Mouse (Mus musculus) embryonic facial prominence, embryonic 13.5 days (tissue): ENCODE data around the gene Pter. TPM values are rescaled to one million over a fixed set of nuclear protein-coding genes. Genes with fewer than 3 reads are reported as not detected.

ENCODE experiments used
- ATAC-seq: fragments of 200-750 bp; cut with Nextera tagmentation; 2 replicates; pipeline ENCODE4 v1.8.0; 2017; ENCODE audit warnings: low read depth; ENCODE audit not compliant: insufficient number of reproducible peaks, insufficient read depth, low FRiP score, low TSS enrichment
- H3K27ac ChIP-seq: fragments of 300-500 bp; sonication (generic); 2 replicates; pipeline ENCODE4 v1.5.1; 2015; ENCODE audit warnings: moderate library complexity, mild to moderate bottlenecking, inconsistent platforms
- H3K27me3 ChIP-seq: fragments of 300-500 bp; sonication (generic); 2 replicates; pipeline ENCODE4 v1.6.1; 2015; ENCODE audit warnings: mild to moderate bottlenecking, inconsistent platforms
- H3K36me3 ChIP-seq: fragments of 300-500 bp; sonication (generic); 2 replicates; pipeline ENCODE4 v1.6.1; 2015; ENCODE audit warnings: mild to moderate bottlenecking, inconsistent platforms
- H3K4me1 ChIP-seq: fragments of 300-500 bp; sonication (generic); 2 replicates; pipeline ENCODE4 v1.6.1; 2015; ENCODE audit warnings: inconsistent platforms
- H3K4me2 ChIP-seq: fragments of 300-500 bp; sonication (generic); 2 replicates; pipeline ENCODE4 v1.6.1; 2015; ENCODE audit warnings: moderate library complexity, mild to moderate bottlenecking, inconsistent platforms
- H3K4me3 ChIP-seq: fragments of 300-500 bp; sonication (generic); 2 replicates; pipeline ENCODE4 v1.5.1; 2015; ENCODE audit warnings: mild to moderate bottlenecking, inconsistent platforms
- H3K9ac ChIP-seq: fragments of 300-500 bp; sonication (generic); 2 replicates; pipeline ENCODE4 v1.6.1; 2015; ENCODE audit warnings: mild to moderate bottlenecking, inconsistent platforms
- H3K9me3 ChIP-seq: fragments of 300-500 bp; sonication (generic); 2 replicates; pipeline ENCODE4 v1.6.1; 2016; ENCODE audit warnings: inconsistent platforms
- WGBS: fragments of 180-500 bp; shearing (Covaris S2); methylation state at CpG from one replicate; pipeline ENCODE4 v1.1.7; 2015; ENCODE audit warnings: mixed read lengths; 5-methylcytosine and 5-hydroxymethylcytosine counted together
- polyA plus RNA-seq: library from polyadenylated mRNA; unstranded; fragments of >200 nt; fragmentation: Nextera tagmentation; extraction: Ambion mirVana; gene quantifications from 2 replicates; pipeline ENCODE4 v1.2.1, GENCODE M21; 2015

Pter gene
- 12.2 and 16.2 TPM in 2 replicates for polyA plus RNA-seq

DNA sequence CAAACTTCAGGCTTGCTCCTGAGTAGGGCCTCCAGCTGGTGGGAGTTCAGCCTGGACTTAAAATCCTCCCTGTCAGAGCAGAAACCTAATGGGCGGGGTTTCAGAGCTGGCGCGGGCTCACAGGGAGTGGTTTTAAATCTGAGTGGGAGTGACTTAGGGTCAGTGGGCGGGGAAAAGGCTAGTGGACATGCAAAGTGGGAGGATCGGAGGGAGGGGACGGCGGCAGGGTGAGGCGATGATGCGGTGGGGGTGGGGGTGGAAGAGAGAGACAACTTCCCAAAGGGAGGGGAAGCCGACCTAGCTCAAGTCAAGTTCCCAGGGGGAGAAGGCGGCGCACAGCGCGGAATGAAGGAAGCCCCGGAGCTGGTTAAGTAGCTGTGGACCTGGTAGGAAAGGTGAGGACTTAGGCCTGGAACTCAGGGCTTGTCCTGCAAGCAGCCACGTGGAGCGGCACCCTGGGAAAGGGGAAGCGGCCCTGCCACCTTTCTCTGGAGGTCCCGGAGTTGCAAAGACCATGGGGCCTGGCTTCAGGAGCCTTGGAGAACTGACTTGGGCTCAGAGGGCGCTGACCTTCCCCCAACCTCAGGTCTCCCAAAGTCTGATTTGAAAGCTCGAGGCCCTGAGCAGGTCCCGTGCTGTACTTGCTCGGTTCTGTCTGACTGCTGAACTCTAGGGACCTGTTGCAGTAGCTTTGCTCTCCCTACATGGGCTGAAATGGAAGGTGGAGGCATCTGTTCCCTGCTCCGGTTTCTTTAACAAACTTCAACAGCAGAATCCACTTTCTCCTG is at the start of gene Pter:
Gene Pter (plus strand): TSS at position 238 of the 788 bp plus-strand sequence.
- Histone ChIP-seq H3K27me3 (no peaks in the 10 kb centered on the region), H3K9ac (peak within 1 kb of the TSS; percentile 80), H3K36me3 (no peaks in the 10 kb centered on the region), H3K4me1 (peaks cover 9% of the 10 kb centered on the region), H3K4me3 (peak within 1 kb of the TSS; percentile 58), H3K9me3 (no peaks in the 10 kb centered on the region), H3K4me2 (peak within 1 kb of the TSS; percentile 87), H3K27ac (peak within 1 kb of the TSS; percentile 87)
- ATAC-seq = peak; percentile 89
- under 1% methylated on average over 24 of the region's 24 CpGs for WGBS

DNA sequence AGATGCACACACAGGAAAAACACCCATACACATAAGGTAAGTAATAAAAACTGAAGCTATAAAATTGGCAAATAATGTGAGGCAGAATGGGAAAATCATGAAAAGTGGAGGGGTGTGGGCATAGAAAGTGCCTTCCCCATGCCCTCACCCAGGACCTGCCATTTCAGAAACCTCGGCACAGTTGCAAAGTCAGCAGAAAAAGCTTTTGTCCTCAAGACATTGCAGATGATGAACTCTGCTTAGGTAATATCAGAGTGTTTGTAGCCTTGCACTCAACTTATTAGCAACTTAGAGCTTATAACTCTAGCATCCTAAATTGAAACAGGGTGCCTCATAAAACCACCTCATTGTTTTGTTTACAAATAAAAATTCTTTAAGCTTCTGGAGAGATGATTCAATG is 49.6 kb upstream of the Pter start:
- ATAC-seq = no peak
- Histone ChIP-seq H3K27me3 (no peaks in the 10 kb centered on the region), H3K27ac (no peak overlapping the region), H3K4me1 (no peaks in the 10 kb centered on the region), H3K9ac (no peak overlapping the region), H3K4me3 (no peak overlapping the region), H3K9me3 (no peaks in the 10 kb centered on the region), H3K36me3 (no peaks in the 10 kb centered on the region), H3K4me2 (no peak overlapping the region)
- WGBS = 56% methylated on average over 1 of the region's 1 CpGs

- no peak overlapping the region for H3K9ac ChIP-seq
- H3K9me3 ChIP-seq = no peaks in the 10 kb centered on the region
- no peak overlapping the region for H3K4me3 ChIP-seq
- H3K27me3 ChIP-seq = no peaks in the 10 kb centered on the region
- H3K4me2 ChIP-seq = no peak overlapping the region
- 72% methylated on average over 2 of the region's 2 CpGs for WGBS
- no peaks in the 10 kb centered on the region for H3K36me3 ChIP-seq
- H3K27ac ChIP-seq = no peak overlapping the region
- no peak for ATAC-seq
- no peaks in the 10 kb centered on the region for H3K4me1 ChIP-seq
These were observed 44.3 kb upstream of the Pter start for GRCm38 (mm10) chr2:12879492-12879891.

GRCm38 (mm10) chr2:12881009-12881408 is 42.8 kb upstream of the Pter start:
- no peak overlapping the region for H3K4me2 ChIP-seq
- H3K27ac ChIP-seq = no peak overlapping the region
- no peaks in the 10 kb centered on the region for H3K36me3 ChIP-seq
- no peaks in the 10 kb centered on the region for H3K27me3 ChIP-seq
- H3K4me1 ChIP-seq = no peaks in the 10 kb centered on the region
- 89% methylated on average over 1 of the region's 1 CpGs for WGBS
- no peaks in the 10 kb centered on the region for H3K9me3 ChIP-seq
- ATAC-seq = no peak
- H3K9ac ChIP-seq = no peak overlapping the region
- H3K4me3 ChIP-seq = no peak overlapping the region

DNA sequence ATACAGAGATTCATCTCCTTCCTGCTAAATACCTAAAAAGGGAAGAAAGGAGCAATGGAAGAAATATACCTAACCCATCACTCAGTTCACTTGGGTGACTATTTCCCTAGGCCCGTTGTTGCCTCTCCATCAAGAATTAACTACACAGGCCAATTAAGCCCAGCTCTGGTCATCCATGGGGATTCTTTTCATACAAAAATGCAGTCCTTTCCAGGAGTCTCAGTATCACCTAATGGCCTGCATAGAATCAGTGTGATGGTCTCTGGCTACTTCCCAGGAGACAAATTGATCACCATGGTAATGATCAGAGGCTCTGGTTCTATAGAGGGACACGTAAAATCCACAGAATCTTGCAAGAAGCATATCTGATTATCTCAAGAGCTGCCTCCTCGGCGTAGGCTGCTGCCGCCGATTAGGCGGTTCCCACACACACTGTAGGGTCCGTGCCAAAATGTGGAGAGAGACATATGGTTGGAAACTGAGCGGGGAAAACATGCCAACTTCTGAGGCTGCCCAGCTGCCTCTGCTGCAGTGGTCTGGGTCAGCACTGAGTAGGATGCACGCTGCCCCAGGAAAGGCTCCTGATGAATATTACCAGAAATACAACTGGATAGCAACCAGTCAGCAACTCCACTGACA is 40.4 kb upstream of the Pter start:
- H3K4me1 ChIP-seq = no peaks in the 10 kb centered on the region
- no peak overlapping the region for H3K27ac ChIP-seq
- WGBS = 64% methylated on average over 10 of the region's 10 CpGs
- H3K36me3 ChIP-seq = no peaks in the 10 kb centered on the region
- H3K27me3 ChIP-seq = no peaks in the 10 kb centered on the region
- no peaks in the 10 kb centered on the region for H3K9me3 ChIP-seq
- no peak overlapping the region for H3K9ac ChIP-seq
- no peak overlapping the region for H3K4me3 ChIP-seq
- no peak for ATAC-seq
- H3K4me2 ChIP-seq = no peak overlapping the region

GRCm38 (mm10) chr2:12887015-12887414 is 36.8 kb upstream of the Pter start:
- no peak overlapping the region for H3K9ac ChIP-seq
- H3K27ac ChIP-seq = no peak overlapping the region
- H3K36me3 ChIP-seq = no peaks in the 10 kb centered on the region
- no peak overlapping the region for H3K4me3 ChIP-seq
- no peak overlapping the region for H3K4me2 ChIP-seq
- ATAC-seq = no peak
- no peaks in the 10 kb centered on the region for H3K4me1 ChIP-seq
- H3K9me3 ChIP-seq = no peaks in the 10 kb centered on the region
- 56% methylated on average over 2 of the region's 2 CpGs for WGBS
- no peaks in the 10 kb centered on the region for H3K27me3 ChIP-seq

DNA sequence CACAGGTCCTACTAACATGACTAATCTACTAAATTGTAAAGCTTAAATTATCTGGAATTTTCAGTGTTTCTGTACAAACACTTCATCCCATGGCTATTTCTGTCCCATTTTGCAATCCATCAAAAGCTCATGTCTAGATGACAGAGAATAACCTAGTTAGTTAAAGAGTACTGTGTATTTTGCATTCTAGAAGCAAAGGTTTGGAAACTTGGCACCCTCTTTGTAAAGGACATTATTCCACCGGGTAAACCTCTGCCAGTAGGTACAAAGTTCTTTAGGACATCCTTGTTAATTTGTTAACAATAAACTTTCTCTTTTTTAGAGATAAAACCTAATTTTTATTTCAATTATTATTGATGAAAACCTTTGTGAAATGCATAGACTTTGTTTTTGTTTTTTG is 18.1 kb upstream of the Pter start:
- Histone ChIP-seq H3K4me1 (no peaks in the 10 kb centered on the region), H3K27ac (no peak overlapping the region), H3K4me3 (no peak overlapping the region), H3K9me3 (no peaks in the 10 kb centered on the region), H3K4me2 (no peak overlapping the region), H3K9ac (no peak overlapping the region), H3K27me3 (no peaks in the 10 kb centered on the region), H3K36me3 (no peaks in the 10 kb centered on the region)
- ATAC-seq = no peak
- WGBS = 82% methylated on average over 1 of the region's 1 CpGs

DNA sequence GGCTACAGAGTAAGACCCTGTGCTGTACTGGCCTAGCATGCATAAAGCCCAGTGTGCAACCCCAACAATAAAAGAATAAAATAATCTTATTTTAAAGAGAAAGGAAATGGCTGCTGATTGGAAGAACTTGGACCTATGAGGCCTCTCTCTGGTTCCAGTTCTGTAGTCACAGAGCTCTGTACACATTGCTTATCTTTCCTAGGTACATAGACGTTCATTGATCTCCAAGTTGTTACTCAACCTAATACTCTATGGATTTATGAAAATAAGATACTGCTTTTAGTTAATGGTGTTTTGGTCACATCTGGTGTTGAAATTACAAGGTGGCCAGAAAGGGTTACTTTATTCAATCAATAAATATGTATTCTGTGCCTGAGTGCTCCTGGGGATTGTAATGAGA is 1.8 kb downstream of the Pter start:
- H3K9ac ChIP-seq = no peak overlapping the region
- H3K9me3 ChIP-seq = no peaks in the 10 kb centered on the region
- WGBS = 83% methylated on average over 1 of the region's 1 CpGs
- no peaks in the 10 kb centered on the region for H3K27me3 ChIP-seq
- no peak overlapping the region for H3K27ac ChIP-seq
- H3K4me1 ChIP-seq = peaks cover 9% of the 10 kb centered on the region
- H3K36me3 ChIP-seq = no peaks in the 10 kb centered on the region
- no peak for ATAC-seq
- H3K4me2 ChIP-seq = no peak overlapping the region
- no peak overlapping the region for H3K4me3 ChIP-seq

GRCm38 (mm10) chr2:12930338-12930737 is 6.5 kb downstream of the Pter start:
- no peak for ATAC-seq
- 84% methylated on average over 2 of the region's 2 CpGs for WGBS
- no peaks in the 10 kb centered on the region for H3K27me3 ChIP-seq

GRCm38 (mm10) chr2:12933905-12934304 is 10.1 kb downstream of the Pter start:
- no peaks in the 10 kb centered on the region for H3K36me3 ChIP-seq
- no peak overlapping the region for H3K27ac ChIP-seq
- H3K9ac ChIP-seq = no peak overlapping the region
- no peak overlapping the region for H3K4me2 ChIP-seq
- H3K4me1 ChIP-seq = no peaks in the 10 kb centered on the region
- whole genome bisulfite sequencing = 84% methylated on average over 2 of the region's 2 CpGs
- H3K9me3 ChIP-seq = no peaks in the 10 kb centered on the region
- no peaks in the 10 kb centered on the region for H3K27me3 ChIP-seq
- ATAC-seq = no peak
- H3K4me3 ChIP-seq = no peak overlapping the region

More at GRCm38 (mm10) chr2:12930338-12930737, 6.5 kb downstream of the Pter start:
- Histone ChIP-seq H3K4me2 (no peak overlapping the region), H3K9me3 (no peaks in the 10 kb centered on the region), H3K9ac (no peak overlapping the region), H3K4me3 (no peak overlapping the region), H3K27ac (no peak overlapping the region), H3K4me1 (no peaks in the 10 kb centered on the region), H3K36me3 (no peaks in the 10 kb centered on the region)

GRCm38 (mm10) chr2:12935286-12935685 is 11.4 kb downstream of the Pter start:
- no peaks in the 10 kb centered on the region for H3K9me3 ChIP-seq
- no peak for ATAC-seq
- H3K4me2 ChIP-seq = no peak overlapping the region
- no peaks in the 10 kb centered on the region for H3K4me1 ChIP-seq
- H3K4me3 ChIP-seq = no peak overlapping the region
- WGBS = 74% methylated on average over 2 of the region's 2 CpGs
- H3K27ac ChIP-seq = no peak overlapping the region
- H3K9ac ChIP-seq = no peak overlapping the region
- H3K36me3 ChIP-seq = no peaks in the 10 kb centered on the region
- H3K27me3 ChIP-seq = no peaks in the 10 kb centered on the region
